Mouse (Mus musculus) CD4-positive, CD25-positive, alpha-beta regulatory T cell, adult 4 months (primary cell): Measurements from ENCODE around the gene Smndc1. TPM values are rescaled to one million over a fixed set of nuclear protein-coding genes. Genes with fewer than 3 reads are reported as not detected.
"Not testable (repeated sequence)": the region's sequence is repeated elsewhere in the genome, so short reads cannot be mapped to it uniquely, and the experiment has no call there.

Experiments
- ATAC-seq: one replicate; pipeline ENCODE4 v1.8.0; 2017
- polyA plus RNA-seq, 2 experiments: library from polyadenylated mRNA; unstranded; fragments of 100-300 nt; shearing (Covaris generic); gene quantifications; one replicate each; pipeline ENCODE4 v1.2.1; 2017

The Smndc1 gene
- polyA plus RNA-seq, 2 experiments from 2014 or later: 32.0 to 32.3 TPM

DNA sequence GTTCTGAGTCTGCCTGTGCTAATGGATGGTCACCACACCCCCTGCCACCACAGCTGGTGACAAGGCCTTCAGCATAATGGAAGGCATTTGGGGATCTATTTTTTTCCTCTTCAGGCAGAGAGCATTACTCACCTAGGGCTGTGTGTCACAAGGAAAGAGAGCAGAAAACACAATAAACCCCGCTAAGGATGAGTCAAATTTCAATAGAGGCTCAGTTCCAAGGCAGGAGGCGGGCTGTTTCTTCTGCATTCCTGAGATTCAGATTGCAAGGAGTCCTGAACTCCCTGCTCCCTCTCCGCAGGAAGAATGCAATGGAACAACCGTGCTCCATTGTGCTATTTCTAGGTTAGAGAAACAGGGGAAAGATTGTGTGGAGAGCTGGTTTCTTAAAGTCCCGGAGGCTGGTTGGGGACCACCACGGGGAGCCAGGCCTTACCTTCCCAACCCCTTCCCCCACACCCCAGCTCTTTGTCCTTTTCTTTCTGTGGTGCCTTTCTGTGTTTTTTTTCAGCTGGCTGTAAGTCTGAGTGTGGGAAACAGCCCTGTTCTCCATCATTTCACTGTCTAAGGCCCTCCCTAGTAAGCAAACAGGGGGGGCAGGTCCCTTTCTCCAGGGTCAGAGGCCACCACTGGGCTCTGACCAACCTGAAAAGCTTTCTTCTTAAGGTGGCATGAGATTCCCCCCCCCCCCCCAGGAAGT, 21.9 kb upstream of the Smndc1 start:
- ATAC-seq: no peak

DNA sequence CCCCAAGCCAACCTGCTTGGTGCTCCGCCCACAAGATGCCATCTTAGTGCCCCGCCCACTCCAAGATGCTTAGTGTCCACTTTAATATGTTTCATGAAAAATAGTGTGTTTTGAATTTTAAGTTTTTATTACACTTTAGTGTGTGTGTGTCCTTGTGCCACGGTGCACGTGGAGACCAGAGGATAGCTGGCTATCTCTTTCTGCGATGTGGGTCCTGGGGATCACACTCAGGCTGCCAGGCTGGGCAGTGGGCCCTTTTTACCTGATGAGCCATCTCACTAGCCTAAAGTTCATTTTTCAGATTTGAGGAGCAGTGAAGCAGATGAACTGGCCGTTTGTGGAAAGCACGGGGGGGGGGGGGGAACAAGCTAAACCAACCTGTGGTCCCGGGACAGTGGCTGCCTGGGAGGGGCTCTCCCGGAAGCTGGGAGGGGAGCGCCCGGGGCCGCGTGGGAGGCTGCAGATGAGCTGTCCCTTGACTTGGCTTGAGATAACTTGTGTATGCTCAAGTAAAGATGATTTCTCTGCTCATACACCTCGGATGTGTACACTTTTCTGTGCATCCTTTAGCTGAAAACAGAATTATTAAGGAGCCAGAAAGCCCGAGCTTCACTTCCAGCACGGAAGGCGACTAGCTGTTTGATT, 19.4 kb upstream of the Smndc1 start:
- ATAC-seq: no peak

GRCm38 (mm10) chr19:53408398-53408797, 18.0 kb upstream of the Smndc1 start:
- ATAC-seq: peak; percentile 23

DNA sequence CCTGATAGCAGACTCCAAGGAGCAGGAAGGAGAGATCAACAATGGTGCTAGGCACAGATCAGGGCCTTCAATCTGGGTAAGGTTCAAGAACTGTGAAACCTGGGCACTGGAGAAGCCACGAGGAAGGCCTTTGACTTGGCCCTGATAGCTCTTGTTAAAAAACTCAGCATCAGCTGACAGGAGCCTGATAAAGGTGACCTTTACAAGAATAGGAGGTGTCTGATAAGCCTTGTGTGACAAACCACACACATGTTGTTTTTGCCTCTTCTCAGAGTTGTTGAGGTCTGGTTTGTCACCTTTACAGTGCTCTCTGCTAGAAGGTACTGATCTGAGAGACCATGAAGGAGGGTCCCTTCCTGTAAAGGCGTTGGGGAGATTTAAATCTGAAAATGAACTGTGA, 17.0 kb upstream of the Smndc1 start:
- peak; percentile 49 for ATAC-seq

DNA sequence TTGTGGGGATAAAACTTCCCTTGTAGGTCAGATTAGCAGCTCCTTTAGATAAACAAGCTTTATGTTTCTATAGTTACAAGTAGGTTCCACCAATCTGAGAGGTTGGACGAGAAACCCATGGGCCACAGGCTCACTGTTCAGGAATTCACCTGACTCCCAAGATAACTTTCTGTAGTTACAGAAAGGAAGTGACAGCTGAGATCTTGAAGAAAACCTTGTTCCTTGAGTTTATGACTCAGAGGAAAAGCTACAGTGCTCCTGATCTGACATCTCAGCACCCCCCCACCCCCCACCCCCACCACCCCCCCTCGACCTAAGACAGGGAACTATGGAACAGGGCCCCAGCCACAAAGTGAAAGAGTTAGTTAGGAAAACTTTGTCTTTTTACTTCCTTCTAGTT, 15.4 kb upstream of the Smndc1 start:
- no peak for ATAC-seq

DNA sequence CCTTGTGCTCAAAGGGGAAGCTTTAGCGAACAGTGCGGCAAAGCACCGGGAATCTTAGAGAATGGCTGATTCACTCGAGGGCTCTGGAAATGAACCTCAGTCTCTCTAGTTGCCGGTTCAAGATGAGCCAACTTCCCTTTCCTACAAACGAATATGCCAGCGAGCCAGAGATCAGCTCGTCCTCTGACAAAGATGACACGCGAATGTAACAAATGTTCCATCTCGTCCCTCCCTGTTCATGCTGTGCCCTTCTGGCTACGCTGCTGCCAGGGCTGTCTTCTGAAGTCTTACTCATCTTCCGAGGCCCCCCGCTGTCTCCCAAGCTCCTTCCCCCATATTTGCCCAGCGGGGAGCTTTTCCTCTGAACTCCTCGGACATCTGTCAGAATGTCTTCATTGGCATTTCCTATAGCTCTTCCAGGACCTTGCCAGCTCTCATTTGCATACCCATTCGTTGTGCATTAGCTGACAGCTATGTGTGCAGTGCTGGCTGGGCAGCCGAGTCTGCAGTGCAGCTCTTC, 14.5 kb upstream of the Smndc1 start:
- ATAC-seq: no peak

- no peak for ATAC-seq
Observed at GRCm38 (mm10) chr19:53404219-53404836, 13.9 kb upstream of the Smndc1 start.

GRCm38 (mm10) chr19:53402741-53403432, 12.5 kb upstream of the Smndc1 start:
- ATAC-seq: no peak

DNA sequence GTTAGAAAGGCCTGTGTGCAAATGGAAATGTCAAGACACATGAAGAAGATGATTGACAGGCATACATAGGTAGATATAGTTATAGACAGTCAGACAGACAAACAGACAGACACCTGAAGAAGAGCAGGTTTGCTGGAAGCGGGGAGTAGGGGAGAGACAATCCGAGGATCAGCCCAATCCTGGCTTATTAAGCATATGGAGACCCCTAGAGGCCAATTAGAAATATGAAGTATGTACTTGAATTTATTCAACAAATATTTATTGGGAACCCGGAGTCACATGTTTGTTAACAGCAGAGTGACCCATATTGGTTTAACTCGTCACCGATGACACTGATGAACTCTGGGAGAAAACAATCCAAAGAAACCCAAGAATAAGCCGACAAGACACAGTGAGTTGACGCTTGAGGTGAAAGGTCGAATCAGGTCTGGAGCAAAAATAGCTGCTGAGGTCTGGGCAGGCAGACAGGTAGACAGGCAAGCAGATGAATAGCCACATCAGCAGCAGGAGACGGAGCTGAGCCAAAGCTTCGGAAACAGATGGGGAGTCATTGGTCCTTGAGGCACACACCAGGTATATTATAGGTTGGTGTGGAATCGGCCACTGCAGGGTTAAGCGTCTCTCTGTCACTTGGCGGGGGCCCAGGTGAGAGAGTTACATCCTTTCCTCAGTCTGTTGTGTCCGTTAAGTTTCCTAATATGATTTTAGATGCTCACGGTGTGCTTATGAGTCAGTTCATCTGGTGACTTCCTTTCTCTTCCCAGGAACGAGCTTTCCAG, 10.1 kb upstream of the Smndc1 start:
- no peak for ATAC-seq

DNA sequence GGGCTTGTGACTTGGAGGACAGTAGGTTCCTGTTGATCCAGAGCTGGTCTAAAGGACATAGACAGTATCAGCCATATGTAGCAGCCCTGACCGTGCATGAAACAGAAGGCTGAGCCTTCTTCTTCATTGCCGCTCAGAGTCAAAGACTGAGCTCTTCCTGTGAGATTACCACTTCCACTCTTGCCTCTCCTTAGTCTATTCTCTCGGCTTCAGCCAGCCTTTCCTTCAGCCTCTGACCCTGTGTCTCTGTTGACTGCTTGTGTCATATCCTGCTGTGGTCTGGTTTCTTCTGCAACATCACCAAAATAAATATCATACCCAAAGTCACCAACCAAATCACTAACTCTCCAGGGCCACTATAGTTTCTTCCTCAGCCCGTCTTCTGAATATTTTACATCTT, 8.8 kb upstream of the Smndc1 start:
- peak; percentile 14 for ATAC-seq

DNA sequence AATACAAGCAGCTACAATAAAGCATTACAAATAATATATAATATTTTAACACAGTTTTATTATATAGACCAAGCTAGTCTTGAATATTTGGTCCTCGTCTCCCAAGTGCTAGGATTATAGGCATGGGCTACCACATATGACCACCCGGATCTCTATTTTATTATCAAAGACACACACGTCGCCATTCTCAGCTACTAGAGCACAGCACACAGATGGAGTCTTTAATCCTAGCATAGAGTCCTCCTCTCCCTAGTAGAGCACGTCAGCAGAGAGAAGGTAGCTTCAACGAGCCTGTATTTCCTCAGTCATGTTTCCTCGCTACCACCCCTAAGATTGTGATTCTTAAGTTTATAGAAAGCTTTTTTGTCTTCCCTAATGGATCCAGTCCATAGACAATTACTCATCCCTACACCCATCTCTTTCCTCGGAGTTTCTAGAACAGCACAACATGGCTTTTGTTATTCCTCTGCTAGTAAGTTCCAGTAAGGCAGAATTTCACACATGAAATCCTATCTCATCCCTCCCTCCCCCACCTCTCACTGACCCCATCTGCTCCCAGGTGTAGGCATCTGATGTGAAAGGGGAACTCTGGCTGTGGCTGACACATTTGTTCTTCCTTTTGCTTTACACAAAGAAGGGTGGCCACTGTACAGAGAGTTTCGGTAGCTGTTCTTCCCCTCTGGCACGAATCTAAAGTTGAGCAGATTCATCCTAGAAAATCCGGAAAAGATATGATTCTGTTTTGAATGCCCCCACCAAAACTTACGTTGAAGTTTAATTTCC, 7.3 kb upstream of the Smndc1 start:
- ATAC-seq: no peak

DNA sequence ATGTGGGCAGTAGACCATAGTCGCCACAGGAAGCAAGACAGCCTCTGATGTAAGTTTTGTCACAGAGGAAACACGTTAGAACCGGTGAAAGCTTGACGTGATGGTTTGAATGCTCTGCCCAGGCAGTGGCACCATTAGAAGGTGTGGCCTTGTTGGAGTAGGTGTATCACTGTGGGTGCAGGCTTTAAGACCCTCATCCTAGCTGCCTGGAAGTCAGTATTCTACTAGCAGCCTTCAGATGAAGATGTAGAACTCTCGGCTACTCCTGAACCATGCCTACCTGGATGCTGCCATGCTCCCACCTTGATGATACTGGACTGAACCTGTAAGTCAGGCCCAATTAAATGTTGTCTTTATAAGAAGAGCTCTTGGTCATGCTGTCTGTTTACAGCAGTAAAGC, 5.4 kb upstream of the Smndc1 start:
- ATAC-seq: not testable (repeated sequence)

- ATAC-seq: not testable (repeated sequence)
Observed at GRCm38 (mm10) chr19:53394956-53395355, 4.6 kb upstream of the Smndc1 start.

DNA sequence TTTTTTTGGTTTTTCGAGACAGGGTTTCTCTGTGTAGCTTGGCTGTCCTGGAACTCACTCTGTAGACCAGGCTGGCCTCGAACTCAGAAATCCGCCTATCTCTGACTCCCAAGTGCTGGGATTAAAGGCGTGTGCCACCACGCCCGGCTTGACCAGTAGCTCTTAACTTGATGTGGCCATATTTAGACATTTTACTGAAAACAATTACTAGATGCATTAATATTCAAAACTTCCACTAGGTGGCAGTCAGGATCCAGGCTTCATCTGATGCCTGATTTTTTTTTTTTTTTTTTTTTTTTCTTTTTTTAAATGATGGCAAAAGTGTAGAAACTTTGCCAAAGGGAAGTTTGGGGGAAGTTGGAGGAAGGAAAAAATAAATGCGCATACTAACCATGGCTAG, 4.2 kb upstream of the Smndc1 start:
- no peak for ATAC-seq

DNA sequence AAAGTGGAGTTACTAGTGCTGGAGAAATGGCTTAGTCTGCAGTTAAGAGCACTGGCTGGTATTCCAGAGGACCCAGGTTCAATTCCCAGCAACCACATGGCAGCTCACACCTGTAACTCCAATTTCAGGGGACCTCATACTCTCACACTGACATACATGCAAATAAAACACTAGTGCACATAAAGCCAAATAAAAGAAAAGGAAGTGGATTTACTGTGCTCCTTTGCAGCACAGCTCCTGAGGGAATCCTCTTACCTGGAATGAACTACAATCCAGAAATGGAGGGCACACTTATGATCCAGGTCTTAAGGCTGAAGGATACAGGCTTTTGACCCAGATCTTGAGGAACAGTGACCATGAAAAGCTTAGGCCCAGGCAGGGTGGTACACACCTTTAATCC, 3.3 kb upstream of the Smndc1 start:
- no peak for ATAC-seq

GRCm38 (mm10) chr19:53392781-53393343, 2.5 kb upstream of the Smndc1 start:
- ATAC-seq: no peak

GRCm38 (mm10) chr19:53391787-53392186, 1.4 kb upstream of the Smndc1 start:
- ATAC-seq: no peak

GRCm38 (mm10) chr19:53391386-53391785, 1.0 kb upstream of the Smndc1 start:
- no peak for ATAC-seq

DNA sequence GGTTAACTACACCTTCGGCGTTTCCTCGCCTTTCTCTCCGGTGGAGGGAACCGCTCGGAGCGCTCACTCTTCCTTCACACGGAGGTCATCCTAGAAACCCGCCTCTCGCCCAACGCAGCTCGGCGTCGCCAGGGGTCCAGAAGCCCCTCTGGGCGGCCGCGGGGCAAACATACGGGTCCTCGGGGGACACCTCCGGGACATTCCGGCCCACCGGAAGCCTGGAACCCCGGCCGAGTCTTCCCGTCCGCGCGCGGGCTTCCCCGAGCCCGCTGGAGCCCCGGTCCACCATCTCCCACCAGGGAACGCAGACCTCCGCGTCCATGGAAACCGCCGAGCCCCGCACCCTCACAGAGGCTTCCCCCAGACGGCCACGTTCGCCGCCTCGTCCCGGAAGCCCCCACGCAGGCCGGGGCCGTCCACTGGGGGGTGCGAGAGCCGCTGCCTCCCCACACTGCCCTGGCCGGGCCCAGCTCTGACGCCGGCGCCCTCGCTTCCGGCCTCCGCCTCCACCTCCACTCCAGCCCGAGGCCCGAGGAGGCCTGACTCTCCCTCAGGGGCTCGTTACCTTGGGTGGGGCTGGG, 437 bp downstream of the Smndc1 start:
- ATAC-seq: peak; percentile 41

DNA sequence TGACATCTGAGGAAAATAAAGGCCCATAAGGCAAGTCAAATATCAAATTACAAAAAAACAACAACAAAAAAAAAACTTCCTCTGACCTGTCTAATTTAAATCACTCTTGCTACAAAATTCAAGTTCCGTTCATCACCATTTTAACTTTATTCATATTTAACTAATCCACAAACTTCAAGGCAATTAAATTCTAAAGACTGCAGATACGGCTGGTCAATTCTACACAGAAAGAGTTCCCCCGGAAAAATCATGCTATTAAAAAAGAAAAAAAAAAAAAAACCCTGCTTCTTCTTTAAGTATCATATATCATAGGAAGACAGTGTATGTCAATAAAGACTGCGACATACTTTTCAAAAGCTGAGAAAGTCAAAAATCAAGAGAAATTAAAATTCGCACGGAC, 961 bp downstream of the Smndc1 start:
- ATAC-seq: no peak

GRCm38 (mm10) chr19:53383336-53383735, 7.0 kb downstream of the Smndc1 start:
- ATAC-seq: no peak
